Mouse (Mus musculus) CD4-positive, CD25-positive, alpha-beta regulatory T cell, adult 2 months (primary cell): ENCODE measurements around the gene Mmel1.

Experiments used
- DNase-seq: peaks from one replicate; pipeline ENCODE4 v3.0.0-alpha.2; 2012; ENCODE audit warnings: low read depth, low spot score

Gene Mmel1

DNA sequence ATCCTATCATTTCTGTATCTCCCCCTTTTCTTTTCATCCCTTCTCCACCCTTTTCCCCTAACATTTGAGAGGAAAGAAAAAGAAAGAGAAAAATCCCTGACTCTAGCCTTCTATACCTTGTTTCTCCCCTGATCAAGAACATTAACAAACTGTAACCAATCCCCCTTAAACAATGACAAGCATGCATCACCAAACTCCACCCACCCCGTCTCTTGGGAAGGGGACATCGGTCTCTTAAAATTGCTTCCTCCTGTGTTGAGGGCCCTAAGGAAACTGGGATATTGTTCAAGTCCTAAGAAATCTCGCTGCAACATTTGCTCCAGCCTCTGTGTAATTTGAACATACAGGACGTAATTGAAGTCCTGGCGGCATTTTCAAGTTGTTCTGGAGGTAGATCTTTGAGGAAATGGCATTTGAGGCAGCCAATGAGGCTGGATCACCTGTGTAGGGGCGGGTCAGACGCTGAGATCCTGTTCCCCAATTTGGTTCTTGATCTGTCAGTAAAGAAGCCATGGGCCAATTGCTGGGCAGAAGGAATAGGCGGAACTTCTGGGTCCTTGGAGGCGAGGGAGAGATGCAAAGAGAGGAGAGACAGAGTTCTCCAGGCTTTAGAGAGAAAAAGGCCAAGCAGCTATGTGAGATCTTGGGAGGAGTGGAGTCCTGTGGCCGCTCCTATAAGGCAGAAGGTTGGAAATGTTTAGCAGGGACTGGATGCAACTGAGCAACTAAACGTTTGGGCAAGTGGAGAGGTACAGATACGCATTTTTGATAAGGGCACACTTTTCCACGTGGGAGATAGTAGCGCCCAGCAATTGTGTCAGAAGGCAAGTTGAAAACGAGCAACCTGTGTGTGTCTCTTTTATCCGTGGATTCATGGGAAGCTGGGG lies 35.0 kb downstream of the Mmel1 start:
- DNase-seq: peak; percentile 93

GRCm38 (mm10) chr4:154907833-154908232 lies 38.4 kb downstream of the Mmel1 start:
- DNase-seq: peak; percentile 90

DNA sequence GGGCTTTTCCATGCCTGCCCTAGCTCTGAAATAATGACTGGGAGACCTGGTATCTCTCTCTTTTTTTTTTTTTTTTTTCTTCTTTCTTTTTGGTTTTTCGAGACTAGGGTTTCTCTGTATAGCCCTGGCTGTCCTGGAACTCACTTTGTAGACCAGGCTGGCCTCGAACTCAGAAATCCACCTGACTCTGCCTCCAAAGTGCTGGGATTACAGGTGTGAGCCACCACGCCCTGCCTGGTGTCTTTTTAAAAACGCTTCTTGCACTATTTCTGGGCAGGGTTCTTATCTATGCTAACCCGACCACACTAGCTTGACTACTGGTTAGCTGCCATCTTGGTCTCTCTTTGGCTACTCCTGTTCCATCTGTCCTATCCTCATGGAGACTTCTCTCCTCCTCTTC lies 39.1 kb downstream of the Mmel1 start:
- no peak for DNase-seq

GRCm38 (mm10) chr4:154910606-154911522 lies 41.5 kb downstream of the Mmel1 start:
- DNase-seq: no peak

- no peak for DNase-seq
These were observed 42.3 kb downstream of the Mmel1 start for GRCm38 (mm10) chr4:154911644-154912043.

- DNase-seq: no peak
These were observed 44.5 kb downstream of the Mmel1 start for GRCm38 (mm10) chr4:154913845-154914244.

DNA sequence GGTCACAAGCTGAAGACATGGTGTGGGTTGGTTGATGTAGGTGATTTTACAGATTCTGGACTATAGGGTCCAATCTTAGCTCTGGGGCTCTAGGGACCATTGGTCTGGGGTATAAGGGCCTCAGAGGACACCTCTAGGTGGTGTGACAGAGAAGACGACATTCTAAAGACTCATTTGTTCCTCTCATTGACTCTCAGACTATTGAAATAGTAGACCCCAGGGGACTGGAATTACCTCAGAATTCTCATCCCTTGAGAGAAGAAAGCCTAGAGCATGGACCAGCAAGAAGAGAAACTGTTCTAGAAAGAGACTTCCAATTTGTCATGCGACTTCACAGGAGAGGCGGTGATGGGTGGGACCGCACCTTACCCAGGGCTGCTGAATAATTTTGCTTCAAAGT lies 44.9 kb downstream of the Mmel1 start:
- DNase-seq: no peak

GRCm38 (mm10) chr4:154914707-154915106 lies 45.3 kb downstream of the Mmel1 start:
- DNase-seq: no peak

GRCm38 (mm10) chr4:154915286-154915685 lies 45.9 kb downstream of the Mmel1 start:
- DNase-seq: no peak

DNA sequence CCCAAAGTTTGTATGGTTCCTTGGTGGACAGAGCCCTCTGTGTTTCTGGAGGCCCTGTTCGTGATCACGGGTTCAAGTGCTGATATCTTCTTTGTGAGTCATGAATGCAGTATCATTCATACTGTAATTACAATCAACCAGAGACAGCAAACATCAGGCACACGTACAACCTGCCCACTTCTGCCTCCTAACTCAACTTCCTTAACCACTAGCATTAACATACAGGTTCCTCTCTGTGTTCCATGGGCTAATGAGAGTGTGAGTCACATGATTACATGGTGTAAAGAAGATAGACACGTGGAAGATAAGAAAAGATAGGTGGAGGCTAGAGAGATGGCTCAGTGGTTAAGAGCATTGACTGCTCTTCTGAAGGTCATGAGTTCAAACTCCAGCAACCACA lies 47.3 kb downstream of the Mmel1 start:
- DNase-seq: no peak

- DNase-seq: no peak
These were observed 52.9 kb downstream of the Mmel1 start for GRCm38 (mm10) chr4:154922291-154922690.

DNA sequence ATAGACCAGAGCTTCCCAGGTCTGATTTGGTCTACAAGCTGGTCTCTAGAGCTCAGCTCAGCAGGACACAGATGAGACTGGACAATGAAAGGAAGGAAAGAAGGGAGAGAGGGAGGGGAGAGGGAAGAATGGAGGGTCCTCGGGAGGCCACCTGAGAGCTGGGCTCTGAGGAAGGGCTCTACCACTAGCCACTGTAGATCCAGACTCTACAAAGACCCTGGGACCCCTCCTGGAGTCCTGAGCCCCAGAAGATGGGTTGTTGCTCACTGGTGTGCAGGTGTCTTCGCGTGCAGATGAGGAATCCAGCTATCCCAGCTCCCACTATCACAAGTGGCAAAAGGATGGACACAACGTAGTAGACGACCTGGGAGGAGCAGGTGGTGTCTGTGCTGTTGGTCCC lies 53.5 kb downstream of the Mmel1 start:
- DNase-seq: no peak

GRCm38 (mm10) chr4:154925413-154925812 lies 56.0 kb downstream of the Mmel1 start:
- peak; percentile 79 for DNase-seq

DNA sequence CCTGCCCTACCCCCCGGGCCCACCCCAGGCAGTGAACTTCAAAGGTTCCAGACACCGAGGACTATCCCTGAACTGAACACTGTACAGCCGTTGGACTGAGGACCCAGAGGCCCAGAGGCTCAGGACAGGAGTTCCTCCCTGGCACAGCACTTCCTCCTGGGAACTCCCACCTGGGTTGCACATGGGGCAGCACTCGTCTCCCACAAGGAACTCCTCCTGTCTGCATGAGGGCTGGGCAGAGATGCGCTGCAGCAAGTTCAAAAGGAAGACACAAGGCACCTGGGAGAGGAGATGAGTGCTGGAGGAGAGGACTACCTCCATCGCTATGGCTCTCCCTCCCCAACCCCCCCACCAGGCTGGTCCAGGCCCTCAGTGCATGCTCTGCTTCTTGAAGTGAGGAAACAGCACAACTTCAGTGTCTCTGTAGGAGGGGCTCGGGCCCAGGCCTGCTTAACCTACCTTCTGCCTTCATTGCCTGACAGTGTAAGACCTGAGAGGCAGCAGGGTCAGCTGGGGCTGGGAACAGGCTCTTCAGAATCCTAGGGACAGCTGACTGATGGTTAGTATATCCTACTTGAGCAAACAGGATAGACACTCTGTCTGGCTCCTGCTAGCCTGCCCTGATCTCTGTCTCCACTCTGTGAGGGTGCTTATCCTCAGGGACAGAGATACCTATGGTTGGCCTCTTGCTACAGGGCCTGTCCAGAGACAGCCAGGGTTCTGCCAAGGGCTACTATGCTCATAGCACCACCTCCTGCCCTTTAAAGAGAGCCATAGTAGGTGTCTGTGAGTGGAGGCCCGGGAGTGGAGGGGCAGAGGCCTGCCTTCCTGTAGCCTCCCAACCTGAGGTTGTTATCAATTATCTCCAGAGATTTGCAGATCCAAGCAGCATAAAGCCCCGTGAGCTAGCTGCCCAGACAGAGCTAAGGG lies 57.8 kb downstream of the Mmel1 start:
- DNase-seq: peak; percentile 47

DNA sequence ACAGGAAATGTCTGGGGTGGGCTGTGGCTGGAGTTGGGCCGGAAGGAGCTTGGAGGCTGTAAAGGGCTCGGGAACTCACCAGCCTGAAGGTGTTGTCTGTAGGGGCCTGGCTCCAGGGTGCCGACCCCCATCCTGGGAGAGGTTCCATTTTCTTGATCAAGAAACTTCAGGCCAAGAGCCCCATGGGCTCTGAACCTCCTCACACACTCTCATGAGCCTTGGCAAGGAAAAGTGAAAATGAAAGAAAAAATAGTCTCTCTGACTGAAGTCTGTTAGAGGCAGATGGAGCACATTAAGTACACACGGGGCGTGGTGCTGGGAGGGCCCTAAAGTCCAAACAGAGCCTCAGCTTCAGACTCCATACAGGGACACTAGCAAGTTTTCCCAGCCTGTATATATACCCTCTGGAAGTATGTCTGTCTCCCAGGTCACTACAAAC lies 58.5 kb downstream of the Mmel1 start:
- peak; percentile 78 for DNase-seq

DNA sequence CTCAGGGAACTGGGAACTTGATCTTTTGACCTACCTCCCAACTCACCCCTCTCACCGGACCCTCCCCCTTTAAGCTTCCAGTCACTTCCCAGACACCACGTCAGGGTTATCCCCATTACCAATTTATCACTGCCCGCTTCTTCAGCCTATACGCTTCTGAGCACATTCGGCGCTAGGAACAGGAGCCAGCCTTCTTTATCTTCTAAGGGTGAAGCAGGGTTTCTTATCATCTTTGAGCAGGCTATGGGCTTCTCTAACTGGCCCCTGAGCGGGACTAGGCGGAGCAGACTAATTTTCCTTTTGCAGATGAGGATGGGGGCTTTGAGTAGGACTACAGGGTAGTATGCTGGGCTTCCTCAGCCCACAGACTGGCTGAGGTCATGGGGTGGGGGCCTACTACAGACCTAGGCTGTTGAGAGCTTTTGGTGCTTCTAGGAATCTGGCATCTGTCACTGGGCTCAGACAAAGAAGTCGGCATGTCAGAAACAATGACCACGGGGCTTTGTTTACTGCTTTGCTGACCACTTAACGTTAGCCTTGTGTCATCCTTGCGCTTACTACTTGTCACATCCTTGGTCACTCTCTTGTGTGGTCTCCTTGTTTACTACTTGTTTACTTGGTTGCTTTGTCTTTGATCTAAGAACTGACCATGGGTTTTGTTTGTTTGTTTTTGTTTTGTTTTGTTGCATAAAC lies 59.2 kb downstream of the Mmel1 start, which contains the start of gene Tnfrsf14:
Tnfrsf14 (minus strand) TSS at position 169 of the 693 bp plus-strand sequence.
- DNase-seq: peak; percentile 26

GRCm38 (mm10) chr4:154929088-154929660 lies 59.8 kb downstream of the Mmel1 start:
- no peak for DNase-seq

DNA sequence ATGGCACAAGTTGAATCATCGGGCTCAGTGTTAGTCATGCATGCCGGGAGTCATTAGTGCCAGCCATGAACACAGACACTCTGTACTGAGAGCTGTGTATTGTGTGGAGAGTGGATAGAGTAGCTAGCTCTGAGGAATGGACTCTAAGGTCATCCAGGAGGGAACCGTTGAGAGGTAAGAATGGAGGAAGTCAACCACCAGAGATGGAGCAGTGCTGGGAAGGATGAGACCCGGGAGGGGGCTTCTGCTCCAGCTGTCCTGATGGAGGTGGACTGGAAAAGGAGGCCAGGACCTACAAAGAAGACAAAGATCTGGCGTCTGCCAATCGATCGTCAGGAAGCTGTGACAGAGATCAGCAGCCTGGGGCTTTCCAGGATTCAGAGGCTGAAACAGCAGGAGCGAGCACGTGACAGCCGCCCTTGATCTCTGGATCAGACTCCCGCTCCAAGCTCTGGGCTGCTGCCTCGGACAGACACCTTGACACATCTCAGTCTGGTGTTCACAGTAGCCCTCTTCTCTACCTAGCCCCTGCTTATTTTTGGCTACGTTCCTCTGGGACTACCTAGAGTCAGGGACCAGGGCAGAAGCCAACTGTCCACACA lies 64.0 kb downstream of the Mmel1 start:
- DNase-seq: no peak

DNA sequence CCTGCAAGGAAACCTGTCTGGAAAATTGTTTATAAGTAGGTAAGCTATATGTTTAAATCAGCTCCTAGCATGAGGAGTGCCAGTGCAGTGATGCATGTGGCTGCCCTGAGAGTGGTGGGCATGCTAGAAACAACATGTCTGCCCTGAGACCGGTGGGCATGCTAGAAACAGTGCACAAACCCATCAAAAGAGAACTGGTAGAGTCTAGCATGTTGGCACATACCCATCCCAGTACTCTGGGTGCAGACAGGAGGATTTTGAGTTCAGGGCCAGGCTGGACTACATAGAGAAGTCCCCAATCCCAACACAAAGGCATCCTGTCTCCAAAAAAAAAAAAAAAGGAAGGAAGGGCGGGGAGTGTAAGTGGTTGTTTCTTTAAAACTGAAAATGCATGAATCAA lies 65.4 kb downstream of the Mmel1 start:
- no peak for DNase-seq

DNA sequence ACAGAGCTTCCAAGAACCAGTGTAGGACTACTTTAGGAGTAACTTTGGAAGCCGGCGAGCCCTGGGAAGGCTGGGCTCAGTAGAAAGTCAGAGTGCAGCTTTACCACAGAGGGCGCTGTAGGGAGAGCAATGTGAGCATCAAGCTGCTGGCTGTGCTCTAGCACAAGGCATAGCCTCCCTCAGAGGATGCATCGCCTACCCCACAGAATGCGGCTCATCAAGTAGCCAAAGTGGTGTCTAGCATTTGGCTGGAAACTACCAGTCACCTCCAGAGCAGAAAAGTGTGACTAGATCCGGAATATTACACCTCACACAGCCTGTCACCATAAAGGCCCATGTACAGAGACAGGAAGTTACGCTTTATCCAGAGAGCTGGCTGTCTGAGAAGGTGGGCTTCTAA lies 66.4 kb downstream of the Mmel1 start:
- DNase-seq: peak; percentile 82
